Mouse (Mus musculus): Measurements from ENCODE around the gene Gpr68.

DNA sequence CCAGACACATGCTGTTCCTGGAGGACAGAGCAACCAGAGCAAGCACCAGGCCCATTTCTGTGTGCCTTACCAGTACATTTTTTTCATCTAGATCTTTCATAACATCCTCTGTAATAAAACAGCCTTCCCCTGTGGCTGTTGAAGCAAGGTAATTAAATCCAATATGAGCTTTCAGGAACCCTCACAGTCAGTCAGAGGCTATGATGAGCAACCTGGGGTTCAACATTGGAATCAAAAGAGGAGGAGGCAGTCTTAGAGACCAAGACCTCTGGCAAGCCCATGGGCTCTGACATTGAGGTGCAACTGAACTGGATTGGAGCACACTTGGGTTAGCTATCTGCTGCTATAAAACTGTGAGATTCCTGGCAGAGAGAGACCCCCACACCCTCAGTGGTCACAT is 42.9 kb downstream of the Gpr68 start:
- TF ChIP-seq MAZ (IDR thresholded peaks at IDR 0.05; ENCODE audit: low read depth, low read length): no peak
- TF ChIP-seq EP300 (IDR thresholded peaks at IDR 0.05; ENCODE audit: low read depth in 1 of 2, low read length in 2 of 2): no peak
- no peak for TF ChIP-seq CTCF (IDR thresholded peaks at IDR 0.05 in 2 of 3, conservative IDR thresholded peaks at IDR 0.05 in 1 of 3; ENCODE audit: control insufficient read depth in 1 of 3, insufficient read depth in 1 of 3, low read depth in 2 of 3, low read length in 3 of 3, poor library complexity in 1 of 3, severe bottlenecking in 1 of 3)
- TF ChIP-seq MXI1 (IDR thresholded peaks at IDR 0.05; ENCODE audit: low read depth, low read length): no peak
- TF ChIP-seq CHD2 (IDR thresholded peaks at IDR 0.05; ENCODE audit: low read length): no peak
- no peak for TF ChIP-seq TAL1 (IDR thresholded peaks at IDR 0.05; ENCODE audit: low read length)
- no peak for TF ChIP-seq ZNF384 (IDR thresholded peaks at IDR 0.05; ENCODE audit: low read depth, low read length)

Measured in MEL (cell line).